Mouse (Mus musculus) common myeloid progenitor, adult 5-6 weeks (primary cell): ENCODE measurements around the gene Kcnk3. TPM values are rescaled to one million over a fixed set of nuclear protein-coding genes. Genes with fewer than 3 reads are reported as not detected.

ENCODE experiments used
- ATAC-seq: replicated peaks from 2 replicates; pipeline ENCODE4 v1.8.0; 2016; ENCODE audit warnings: low read depth, mild to moderate bottlenecking, moderate TSS enrichment, inconsistent platforms; ENCODE audit not compliant: poor library complexity, severe bottlenecking
- total RNA-seq: library from RNA; stranded (forward); fragments of 200-1000, 187-1606 nt; gene quantifications from 2 replicates; pipeline ENCODE4 v1.2.3, GENCODE M21; 2017

Kcnk3 gene
- total RNA-seq, 1 experiment from 2014 or later = not detected

DNA sequence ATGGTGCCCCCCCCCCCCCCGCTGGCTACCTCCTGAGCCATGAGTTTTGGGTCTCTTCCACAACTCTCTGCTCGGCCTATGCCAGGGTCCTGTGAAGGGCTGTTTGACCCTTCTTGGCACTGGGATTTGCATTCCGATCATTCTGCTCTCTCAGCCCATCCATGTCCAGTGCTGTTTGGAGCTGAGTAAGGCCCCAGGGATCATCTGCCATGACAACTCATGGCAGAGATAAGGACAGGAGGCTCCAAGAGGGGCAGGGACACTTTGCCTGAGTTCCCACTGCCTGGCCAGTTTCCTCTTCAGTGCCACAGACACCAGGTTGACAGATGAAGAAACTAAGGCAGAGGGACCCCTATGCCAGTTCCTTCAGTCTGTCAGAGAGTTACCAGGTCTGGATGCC lies 1.4 kb upstream of the Kcnk3 start:
- no peak for ATAC-seq

DNA sequence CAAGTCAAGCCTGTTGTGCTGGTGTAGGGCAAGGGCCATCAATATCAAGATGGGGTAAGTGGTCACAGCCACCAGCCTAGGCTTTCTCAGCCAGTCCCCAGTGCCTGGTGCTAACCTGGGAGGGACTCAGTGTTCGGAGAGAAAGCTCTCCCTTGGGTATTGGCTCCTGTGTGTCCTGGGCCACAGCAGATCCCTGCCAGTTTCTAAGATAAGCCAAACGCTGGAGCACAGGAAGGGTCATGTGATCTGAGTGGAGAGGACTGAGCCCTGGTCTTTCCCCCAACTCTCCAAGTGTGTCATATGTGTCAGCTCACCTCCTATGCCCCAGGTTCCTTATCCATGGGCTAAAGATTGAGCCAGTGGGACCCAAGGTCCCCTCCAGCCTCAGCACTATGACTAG lies 869 bp upstream of the Kcnk3 start:
- ATAC-seq = no peak

DNA sequence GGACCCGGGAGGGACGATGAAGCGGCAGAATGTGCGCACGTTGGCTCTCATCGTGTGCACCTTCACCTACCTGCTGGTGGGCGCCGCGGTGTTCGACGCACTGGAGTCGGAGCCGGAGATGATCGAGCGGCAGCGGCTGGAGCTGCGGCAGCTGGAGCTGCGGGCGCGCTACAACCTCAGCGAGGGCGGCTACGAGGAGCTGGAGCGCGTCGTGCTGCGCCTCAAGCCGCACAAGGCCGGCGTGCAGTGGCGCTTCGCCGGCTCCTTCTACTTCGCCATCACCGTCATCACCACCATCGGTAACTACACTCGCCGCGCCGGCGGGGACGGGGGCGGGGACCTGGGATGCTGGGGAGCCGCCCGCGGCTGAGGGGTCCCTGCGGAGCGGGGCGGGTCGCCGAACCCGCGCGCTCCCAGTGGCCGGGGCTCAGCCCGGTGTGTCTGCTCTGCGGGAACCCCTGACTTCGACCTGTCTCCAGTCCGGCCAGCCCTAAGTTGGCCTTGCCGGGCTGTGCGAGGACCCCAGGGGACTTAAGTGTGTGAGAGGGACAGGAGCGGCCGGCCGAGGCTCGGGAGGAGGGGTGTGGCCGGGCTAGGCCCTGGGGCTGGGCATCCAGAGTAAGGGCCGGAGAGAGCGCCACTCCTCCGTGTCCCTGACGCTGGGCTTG lies 465 bp downstream of the Kcnk3 start:
- ATAC-seq = no peak

GRCm38 (mm10) chr5:30589069-30589468 lies 1.1 kb downstream of the Kcnk3 start:
- ATAC-seq = no peak

- ATAC-seq = no peak
These were observed 1.6 kb downstream of the Kcnk3 start for GRCm38 (mm10) chr5:30589546-30589945.

- no peak for ATAC-seq
These were observed 2.3 kb downstream of the Kcnk3 start for GRCm38 (mm10) chr5:30590231-30590630.

- no peak for ATAC-seq
These were observed 3.3 kb downstream of the Kcnk3 start for GRCm38 (mm10) chr5:30591205-30591731.

DNA sequence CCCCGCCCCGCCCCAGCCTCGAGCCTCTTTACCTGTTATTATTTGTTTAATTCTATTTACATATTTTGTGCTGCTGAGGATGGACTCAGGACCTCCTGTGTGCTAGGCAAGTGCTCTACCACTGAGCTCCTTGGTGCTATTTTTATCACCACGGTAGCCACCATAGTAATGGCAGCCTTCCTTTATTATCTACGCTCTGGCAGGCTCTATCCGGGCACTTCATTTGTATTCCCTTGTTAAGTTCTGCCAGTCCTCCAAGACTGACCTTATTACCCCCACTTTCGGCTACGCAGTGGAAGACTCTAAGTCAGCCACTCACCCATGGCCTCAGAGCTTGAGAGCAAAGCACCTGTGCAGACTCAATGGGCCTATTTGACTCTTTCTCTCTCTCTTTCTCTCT lies 3.8 kb downstream of the Kcnk3 start:
- no peak for ATAC-seq

- no peak for ATAC-seq
These were observed 4.5 kb downstream of the Kcnk3 start for GRCm38 (mm10) chr5:30592279-30592980.

GRCm38 (mm10) chr5:30593360-30593759 lies 5.4 kb downstream of the Kcnk3 start:
- ATAC-seq = no peak

DNA sequence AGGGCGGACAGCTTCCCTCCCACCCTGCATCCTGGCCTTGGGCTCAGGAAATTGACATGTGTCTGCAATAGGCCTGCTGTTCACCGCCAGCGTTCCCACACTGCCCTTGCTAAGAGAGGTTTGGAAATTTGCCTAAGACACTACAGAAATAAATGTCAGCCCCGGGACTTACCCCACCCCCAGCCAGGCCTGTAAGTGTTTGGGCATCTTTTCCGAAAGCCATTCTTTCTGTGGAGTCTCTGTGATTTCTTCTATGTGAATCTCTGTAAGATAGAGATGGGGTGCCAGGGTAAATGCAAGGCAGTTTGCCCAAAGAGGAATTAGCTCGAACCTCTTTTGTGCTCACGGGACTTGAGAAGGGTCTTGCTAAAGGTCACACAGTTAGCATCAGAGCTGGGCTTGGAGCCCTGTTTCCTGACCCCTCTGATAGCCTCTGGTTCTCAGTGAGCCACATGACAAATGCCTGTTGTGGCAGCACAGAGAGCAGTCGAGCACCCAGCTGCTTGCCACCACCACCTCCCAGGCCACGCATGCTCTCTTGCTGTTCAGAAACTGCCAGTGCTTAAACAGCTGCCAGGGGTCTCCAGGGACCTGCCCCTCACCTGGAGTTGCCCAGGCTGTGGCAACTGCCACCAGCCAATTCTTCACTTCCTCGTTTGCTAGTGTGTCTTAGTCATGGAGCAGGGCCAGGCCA lies 6.0 kb downstream of the Kcnk3 start:
- no peak for ATAC-seq

DNA sequence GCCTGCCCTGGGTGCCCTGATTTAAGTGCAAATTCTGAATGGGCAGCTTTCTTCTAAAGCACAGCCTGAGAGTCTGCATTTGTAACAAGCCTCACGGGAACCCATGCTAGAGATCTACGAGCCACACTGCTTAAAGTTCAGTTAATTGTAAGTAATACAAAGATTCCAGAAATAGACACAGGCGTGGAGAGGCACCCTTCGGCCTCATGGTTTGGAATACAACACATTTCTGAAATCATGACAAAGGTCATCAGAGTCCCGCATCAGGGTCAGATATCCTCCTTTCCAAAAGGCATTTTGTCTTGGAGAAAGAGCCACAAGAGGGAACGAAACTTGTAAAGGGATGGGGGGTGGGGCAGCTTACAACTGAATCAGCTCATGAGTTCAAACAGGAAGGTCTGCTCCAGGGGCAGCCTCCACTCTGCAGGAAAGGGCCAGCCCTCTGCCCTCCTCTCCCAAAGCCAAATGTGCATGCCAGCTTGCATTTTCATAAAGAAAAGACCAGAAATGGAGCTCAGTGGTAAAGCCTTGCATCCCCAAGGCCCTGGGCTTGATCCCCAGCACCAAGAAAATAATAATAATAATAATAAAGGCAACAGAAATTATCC lies 7.1 kb downstream of the Kcnk3 start:
- ATAC-seq = no peak

- no peak for ATAC-seq
These were observed 13.4 kb downstream of the Kcnk3 start for GRCm38 (mm10) chr5:30601397-30601796.

GRCm38 (mm10) chr5:30603255-30603654 lies 15.3 kb downstream of the Kcnk3 start:
- ATAC-seq = no peak

GRCm38 (mm10) chr5:30603926-30604325 lies 16.0 kb downstream of the Kcnk3 start:
- no peak for ATAC-seq

GRCm38 (mm10) chr5:30604769-30605188 lies 16.8 kb downstream of the Kcnk3 start:
- no peak for ATAC-seq

DNA sequence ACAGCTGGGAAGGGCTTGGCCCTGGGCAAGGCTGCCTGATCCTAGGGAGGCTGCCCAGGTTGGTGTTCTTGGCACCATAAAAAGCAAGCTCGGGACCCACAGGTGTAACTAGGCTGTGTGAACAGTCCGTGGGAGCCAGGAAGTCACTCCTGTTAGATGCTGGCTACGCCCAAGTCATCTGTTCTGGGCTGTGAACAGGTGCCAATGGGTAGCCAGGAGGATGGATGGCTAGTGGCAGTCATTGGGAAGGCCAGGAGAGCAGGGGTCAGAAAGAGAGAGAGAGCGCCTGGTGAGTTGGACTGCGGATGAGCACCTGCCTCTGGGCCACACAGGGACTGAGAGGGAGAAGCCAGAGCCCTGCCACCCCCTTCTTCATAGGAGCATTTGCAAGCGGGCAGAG lies 17.7 kb downstream of the Kcnk3 start:
- ATAC-seq = no peak

DNA sequence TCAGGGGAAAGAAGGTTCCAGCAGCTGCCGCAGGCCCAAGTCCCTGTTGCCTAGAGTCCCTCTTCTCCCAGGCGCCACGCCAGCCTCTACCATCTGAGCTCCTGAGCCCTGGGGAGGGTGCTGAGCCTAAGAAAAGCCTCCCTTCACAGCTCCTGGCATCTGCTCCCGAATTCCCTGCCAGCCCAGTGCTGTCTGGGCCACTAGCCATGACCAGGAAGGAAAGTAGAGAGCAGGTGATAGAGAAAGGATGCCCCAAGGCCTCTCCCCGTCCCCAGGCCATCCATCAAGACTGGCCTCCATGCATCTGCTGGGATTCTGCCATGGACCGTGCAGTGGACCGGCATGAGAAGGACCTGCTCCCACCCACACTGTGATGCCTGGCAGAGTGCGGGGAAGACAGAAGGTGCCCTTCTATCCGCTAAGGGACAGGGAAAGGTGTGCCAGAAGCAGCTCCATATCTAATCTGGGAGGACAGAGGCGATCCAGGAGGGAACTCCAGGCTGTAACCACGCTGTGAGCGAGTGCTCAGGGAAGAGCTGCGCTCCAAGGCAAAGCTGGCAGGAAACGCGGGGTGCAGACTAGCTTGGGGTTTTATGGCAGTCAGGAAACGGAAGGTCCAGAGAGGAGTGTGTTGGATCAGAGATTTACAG lies 18.6 kb downstream of the Kcnk3 start:
- no peak for ATAC-seq

DNA sequence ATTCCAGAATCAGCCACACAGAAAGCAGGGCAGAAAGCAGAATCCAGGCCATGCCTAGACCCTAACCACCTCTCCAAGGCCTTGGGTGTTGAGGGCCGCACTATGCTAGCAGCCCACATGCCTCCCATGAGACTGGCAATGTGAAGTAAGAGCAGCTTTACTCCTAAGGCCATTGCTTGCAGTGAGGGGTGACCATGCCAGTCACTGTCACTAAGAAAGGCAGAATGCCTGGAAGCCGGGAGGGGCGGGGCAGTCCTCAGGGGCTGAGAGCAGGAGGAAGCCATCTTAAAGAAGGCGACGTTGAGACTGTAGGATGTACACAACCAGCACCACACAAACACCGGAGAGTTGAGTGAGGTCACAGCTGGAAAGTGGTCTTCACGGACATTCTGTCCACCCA lies 21.1 kb downstream of the Kcnk3 start:
- ATAC-seq = no peak
